Mouse (Mus musculus): ENCODE measurements around the gene Hspa12b.
A peak's percentile ranks its signal among the peaks of the same experiment; 100 is the strongest.
"Not testable (repeated sequence)": the region's sequence is repeated elsewhere in the genome, so short reads cannot be mapped to it uniquely, and the experiment has no call there.

Gene Hspa12b

DNA sequence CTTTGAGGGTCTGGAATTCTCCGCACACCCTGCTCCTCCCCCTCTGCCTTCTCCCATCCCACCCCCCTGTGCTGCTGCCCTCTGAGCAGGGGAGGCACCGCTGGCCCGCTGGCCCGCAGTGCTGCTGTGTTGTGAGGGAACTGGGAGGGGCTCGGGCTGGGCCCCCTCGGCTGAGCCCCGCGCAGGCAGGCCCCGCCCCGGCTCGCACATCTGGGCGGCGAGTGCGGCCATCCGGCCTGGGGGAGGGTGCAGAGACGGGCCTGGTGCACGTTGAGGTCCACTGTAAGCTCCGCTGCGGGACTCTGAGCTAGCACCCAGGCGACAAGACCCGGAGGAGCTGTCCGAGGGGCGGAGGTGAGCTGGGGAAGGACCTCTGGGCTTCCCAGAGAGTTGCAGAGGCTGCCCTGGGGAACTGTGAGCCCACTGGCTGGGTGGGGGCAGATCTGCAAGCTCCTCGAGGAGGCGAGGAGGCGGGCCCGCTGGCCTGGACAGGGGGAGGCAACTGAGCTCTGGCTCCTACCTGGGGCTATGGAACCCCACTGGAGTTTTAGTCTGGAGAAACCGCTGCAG, at the start of gene Hspa12b:
Gene Hspa12b (plus strand): TSS at position 120 of the 570 bp plus-strand sequence.
- peak; percentile 83 for DNase-seq (ENCODE audit: low spot score)

DNA sequence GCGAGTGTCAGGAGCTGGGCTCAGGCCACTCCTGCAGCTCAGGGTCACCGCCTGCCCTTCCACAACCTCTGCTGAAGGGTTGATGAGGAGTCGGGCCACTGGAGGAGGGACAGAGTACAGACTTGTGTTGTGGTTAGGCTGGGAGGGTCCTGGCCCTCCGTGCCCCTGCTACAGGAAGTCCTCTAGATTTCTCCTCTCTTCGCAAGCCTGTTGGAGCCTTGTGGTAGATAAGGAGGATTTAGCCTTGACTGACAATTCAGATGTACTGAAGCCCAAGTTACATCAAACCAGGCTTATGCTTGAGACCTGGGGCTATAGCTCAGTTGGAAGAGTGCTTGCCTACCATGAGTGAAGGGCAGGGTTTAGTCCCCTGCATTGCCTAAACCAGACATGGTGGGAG, 46.6 kb upstream of the Hspa12b start:
- no peak for DNase-seq (ENCODE audit: low spot score)

- DNase-seq (ENCODE audit: low spot score), result no peak
Measured at GRCm38 (mm10) chr2:131084206-131084605, 42.9 kb upstream of the Hspa12b start.

GRCm38 (mm10) chr2:131086667-131087390, 40.3 kb upstream of the Hspa12b start, which contains the start of gene Siglec1:
TSS of gene Siglec1 (minus strand) at chr2:131086765.
- no peak for DNase-seq (ENCODE audit: low spot score)

DNA sequence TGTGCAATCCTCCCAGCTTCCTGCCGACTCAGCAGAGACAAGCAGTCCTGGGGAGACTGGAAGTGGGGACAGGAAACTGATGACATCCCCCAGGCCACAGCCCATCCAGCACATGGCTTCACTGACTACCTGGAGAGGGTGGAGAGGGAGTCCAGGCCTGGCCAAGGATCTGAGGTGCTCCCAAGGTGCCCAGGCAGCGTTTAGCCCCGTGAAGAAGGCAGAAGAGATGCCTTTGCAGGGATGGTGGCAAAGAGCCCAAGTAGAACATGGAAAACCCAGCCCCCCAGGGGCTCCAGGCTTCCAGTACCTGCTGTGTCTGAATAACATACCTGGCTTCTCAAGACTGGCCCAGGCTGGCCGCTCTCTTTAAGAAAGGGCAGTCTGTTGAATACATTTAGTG, 38.5 kb upstream of the Hspa12b start:
- DNase-seq (ENCODE audit: low spot score), result no peak

DNA sequence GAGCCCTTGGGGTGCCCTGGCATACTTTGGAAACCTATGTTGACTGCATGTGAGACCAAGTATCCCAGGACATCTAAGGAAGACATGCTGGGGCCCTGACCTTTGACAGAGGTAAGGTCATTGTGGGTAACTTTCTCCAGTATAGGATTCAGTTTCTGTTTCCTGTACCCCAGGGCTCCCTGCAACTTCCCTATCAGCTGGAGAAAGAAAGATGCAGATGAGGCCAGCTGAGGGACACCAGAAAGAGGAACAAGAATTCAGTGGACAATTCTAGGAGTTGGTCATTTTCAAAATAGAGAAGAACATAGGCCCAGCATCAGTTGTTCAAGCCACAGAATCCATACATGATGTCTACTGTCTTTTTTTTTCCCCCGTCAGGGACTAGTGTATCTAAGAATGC, 37.4 kb upstream of the Hspa12b start:
- no peak for DNase-seq (ENCODE audit: low spot score)

DNA sequence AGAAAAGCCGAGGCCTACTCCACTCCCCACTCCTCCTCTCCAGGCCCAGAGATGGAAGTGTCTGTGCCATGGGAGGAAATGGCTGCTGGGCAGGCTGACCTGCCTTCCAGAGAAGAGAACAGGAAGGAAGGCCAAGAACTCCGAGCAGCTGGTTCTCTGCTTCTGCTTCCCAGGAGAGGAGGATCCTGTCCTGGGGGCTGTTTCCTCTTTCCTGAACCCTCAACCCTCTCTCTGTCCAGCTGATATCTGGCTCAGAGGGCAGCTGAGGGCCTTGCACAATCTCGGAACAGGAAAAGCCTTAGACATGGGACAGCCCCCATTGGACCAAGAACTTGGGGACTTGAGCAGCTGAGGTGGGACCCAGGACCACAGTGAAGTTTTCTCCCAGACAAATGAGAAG, 36.2 kb upstream of the Hspa12b start:
- DNase-seq (ENCODE audit: low spot score), result no peak

DNA sequence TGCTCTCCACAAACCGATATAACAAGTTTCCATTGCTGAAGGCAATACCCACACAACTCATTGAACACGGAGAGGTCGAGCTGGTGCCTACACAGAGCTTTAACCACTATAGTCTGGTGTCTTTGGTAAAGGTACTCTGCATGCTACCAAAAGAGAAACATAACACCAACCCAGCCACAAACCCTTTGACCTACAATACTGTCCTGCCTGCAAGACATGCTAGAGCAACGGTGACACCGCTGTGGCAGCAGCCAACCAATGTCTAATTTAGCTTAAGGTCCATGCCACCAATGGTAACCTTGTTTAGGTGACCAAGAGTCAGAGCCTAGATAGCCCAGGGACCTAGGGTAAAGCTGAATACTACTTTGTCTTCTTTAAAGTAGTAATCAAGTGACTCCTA, 33.5 kb upstream of the Hspa12b start:
- DNase-seq (ENCODE audit: low spot score), result no peak

GRCm38 (mm10) chr2:131094823-131095222, 32.3 kb upstream of the Hspa12b start:
- DNase-seq (ENCODE audit: low spot score), result peak; percentile 66

- peak; percentile 72 for DNase-seq (ENCODE audit: low spot score)
Measured at GRCm38 (mm10) chr2:131096101-131096795, 30.8 kb upstream of the Hspa12b start.

DNA sequence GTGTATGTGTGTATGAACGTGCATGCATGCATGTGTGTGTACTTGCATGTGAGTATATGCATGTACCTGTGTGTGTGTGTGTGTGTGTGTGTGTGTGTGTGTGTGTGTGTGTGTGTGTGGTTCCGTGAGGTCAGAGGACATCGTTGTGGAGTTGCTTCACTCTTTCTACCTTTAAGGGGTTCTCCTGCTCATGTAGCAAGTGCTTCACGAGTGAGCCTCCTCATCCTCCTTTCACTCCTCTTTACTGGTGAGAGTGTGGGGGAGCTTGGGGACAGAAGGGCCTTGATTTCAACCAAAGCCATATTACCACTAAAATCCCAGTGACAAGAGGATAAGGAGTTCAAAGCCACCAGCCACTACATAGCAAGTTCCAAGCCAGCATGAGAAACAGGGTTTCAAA, 30.0 kb upstream of the Hspa12b start:
- DNase-seq (ENCODE audit: low spot score), result no peak

DNA sequence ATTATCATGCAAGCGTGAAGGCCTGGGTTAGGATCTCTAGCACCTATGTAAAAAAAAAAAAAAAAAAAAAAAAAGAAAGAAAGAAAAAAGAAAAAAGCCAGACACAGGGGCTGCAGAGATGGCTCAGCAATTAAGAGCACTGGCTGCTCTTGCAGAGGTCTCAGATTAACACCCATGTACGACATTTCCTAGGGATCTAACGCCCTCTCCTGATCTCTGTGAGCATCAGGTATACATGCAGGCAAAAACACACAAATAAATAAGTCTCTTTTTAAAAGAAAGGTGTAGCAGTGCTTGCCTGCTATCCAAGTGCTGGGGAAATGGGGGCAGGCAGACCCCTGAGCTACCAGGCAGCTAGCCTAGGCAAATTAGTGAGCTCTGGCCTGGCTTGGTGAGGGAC, 25.6 kb upstream of the Hspa12b start:
- DNase-seq (ENCODE audit: low spot score), result no peak

- no peak for DNase-seq (ENCODE audit: low spot score)
Measured at GRCm38 (mm10) chr2:131104021-131104420, 23.1 kb upstream of the Hspa12b start.

DNA sequence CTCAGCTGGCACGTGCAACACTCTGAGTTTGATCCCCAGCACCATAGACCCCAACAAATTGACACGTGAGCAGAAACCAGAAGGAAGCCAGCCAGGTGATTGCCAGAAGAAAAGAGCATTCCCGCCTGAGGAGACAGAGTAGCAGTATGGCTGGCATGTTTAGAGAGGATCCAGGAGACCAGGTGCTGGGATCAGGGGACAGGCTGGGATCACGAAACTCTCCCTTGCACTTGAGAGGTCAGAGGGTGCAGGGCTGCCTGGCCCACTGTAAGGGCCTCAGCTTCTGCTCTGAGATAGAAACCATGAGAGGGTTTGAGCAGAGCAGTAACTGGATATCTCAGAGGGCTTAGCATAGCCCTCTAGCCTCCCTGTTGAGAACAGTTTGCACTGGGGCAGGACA, 22.0 kb upstream of the Hspa12b start:
- DNase-seq (ENCODE audit: low spot score), result not testable (repeated sequence)

DNA sequence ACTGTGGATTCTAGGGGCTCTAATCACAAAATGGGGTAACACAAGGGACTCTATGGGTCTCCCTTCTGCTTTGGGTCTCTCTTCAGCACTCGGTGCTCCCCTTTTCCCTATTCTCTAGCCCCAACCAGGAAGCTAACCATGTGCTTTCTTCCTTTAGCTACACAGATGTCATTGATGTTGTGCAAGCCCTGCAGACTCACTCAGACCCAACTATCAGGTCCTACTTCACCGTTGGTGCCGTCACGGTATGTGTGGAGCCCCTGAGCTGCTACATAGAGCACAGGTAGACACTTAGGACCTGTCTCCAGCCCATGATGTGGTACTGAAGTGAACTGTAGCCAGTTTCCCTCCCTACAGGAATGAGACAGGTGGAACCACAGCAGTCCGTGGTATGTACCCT, 21.1 kb upstream of the Hspa12b start:
- DNase-seq (ENCODE audit: low spot score), result no peak

DNA sequence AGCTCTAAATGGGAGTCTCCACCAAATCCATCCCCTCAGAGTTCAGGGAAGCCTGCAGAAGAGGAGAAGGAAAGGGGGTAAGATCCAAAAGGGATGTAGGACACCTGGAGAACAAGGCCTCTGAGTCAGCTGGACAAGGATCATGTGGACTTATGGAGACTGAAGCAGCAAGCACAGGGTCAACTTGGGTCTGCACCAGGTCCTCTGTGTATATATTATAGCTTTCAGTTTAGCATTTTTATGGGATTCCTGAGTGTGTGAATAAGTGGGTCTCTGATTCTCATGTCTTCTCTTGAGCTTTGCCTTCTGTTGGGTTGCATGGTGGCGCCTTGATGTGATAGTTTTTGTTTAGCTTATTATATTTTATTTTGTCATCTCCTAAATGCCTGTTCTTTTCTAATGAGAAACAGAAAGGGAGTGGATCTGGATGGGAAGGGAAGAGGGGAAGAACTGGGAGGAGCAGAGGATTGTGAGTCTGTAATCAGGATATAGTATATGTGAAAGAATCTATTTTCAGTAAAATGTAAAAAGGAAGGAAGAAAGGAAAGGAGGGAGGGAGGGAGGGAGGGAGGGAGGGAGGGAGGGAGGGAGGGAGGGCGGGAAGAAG, 8.0 kb upstream of the Hspa12b start:
- no peak for DNase-seq (ENCODE audit: low spot score)

DNA sequence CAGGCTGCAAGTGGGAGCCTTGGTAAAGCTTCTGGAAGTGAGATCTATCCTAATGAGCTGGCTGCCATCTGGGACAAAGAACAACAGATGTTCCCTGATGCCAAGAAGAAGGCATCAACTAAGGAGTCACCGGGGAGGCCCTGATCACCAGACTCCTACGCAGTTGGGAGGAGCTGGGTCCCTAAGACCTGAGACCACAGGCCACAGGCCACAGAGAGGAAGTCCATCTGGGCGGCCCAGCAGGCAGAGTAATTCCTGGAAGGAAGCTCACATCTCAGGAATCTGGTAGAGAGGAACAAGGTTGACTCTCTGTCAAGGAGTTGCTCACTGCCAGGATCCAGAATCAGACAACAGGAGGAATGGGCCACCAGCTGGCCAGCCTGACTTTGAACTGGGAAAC, 2.9 kb upstream of the Hspa12b start:
- no peak for DNase-seq (ENCODE audit: low spot score)

DNA sequence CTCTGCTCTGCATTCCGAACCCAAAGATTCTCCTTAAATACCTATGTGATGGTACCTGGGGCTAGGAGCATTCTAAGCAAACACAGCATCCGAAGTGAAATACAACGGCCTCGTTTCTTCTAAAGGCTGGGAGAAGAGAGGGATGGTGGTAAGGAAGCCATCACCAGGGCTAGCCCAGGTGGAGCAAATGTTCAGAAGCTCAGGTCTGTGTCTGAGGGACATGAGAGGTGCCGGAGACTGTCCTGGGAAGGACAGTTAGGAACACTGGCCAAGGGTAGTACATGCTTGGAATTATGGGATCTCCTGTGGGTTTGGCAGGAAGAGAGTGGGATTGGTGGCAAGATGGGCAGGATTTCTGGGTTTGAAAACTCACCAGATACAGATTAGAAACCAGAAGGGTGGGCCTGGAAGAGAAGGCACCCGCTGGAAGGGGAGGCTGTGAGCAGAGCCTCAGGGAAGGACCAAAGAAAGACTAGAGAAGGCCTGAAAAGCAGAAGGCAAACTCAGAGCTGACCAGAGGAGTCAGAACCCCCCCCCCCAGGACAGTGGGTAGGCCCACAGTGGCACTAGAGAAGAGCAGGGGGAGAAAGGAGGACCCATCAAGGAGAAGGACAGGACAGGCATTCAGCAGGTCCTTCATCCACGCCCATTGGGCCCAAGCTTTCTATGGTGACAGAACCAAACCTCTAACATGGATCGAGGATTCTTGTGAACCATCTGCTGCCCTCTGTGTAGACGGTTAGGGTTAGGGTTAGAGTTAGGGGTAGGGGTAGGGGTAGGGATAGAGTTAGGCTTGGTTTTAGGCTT, 1.7 kb upstream of the Hspa12b start:
- no peak for DNase-seq (ENCODE audit: low spot score)

DNA sequence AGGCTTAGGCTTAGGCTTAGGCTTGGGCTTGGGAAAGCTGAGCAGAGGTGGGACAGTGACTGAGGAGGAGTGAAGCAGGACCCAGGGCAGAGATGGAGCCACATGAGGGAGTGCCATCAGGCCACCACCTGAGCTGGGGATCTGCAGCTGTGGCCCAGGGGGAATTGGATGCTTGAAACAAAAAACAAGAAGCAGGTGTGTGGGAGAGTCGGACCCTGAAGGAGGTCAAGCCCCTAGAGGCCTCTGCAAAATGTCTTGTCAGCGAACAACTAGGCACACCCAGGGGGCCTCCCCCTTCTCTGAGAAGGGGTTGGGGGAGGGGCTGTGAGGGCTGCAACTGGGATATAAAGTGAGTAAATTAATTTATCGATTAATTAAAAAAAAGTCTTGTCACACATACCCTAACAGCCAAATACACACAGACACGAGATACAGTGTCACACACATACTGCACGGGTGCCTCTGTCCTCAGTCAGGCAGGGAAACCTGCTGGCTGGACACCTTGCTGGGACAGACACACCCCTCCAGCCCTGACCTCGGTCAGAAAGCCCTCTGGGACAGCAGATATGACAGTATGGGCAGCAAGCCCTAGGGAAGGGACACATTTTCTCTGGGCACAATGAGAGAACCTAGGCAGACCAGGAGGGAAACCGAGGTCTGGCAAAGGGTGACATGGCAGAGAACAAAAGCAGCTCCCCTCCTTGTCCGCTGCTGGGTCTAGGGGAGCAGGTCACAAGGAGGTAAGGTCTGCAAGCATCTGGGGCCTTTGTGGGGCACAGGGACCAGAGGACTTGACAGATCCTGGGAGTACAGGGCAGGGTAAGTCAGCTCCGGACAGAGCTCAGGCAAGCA, 890 bp upstream of the Hspa12b start:
- no peak for DNase-seq (ENCODE audit: low spot score)

- DNase-seq (ENCODE audit: low spot score), result no peak
Measured at GRCm38 (mm10) chr2:131128211-131128610, 1.1 kb downstream of the Hspa12b start.

DNA sequence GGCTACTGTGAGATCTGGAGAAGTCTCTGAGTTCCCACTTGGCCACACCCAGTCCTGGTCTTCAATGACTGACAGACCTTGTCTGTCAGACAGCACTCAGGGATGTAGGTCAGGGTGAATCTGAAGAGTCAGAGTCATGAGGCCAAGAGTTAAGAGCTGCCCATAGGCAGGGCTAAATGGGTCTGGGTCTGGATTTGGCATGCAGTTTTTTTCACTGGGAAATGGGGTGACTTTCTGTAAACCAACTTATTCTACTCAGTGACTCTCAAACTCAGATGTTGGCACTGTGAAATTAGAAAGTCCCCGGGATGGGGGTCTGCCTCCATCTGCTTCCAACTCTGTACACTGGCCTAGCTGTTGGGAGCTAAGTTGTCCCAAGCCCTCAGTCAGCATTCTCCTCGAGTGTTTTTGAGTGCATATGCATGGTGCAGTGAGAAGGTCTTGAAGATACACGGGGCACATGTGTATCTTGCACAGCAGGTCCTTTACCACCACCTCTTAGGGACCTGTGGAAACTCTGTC, 1.6 kb downstream of the Hspa12b start:
- no peak for DNase-seq (ENCODE audit: low spot score)
